Mouse (Mus musculus) kidney, adult 9 months (tissue): ENCODE measurements at regions not wholly inside any gene's neighbourhood (a gene's known extent, or its start where the extent isn't known, plus 50 kb on each side); places are given as distances from the start of the nearest gene placed in this dataset.

Experiments used
- DNase-seq: peaks from one replicate; pipeline ENCODE4 v3.0.0; 2022

GRCm38 (mm10) chr12:86830247-86830585 lies 54.4 kb downstream of the Irf2bpl start:
- peak; percentile 53 for DNase-seq

- no peak for DNase-seq
Observed at GRCm38 (mm10) chr12:86829581-86830246, 54.9 kb downstream of the Irf2bpl start.

- DNase-seq = no peak
Observed at GRCm38 (mm10) chr12:86827241-86827606, 57.4 kb downstream of the Irf2bpl start.

GRCm38 (mm10) chr12:86826420-86827240 lies 58.0 kb downstream of the Irf2bpl start:
- DNase-seq = peak; percentile 54

GRCm38 (mm10) chr12:86825584-86826419 lies 58.8 kb downstream of the Irf2bpl start:
- peak; percentile 92 for DNase-seq

GRCm38 (mm10) chr12:86824860-86825583 lies 59.6 kb downstream of the Irf2bpl start:
- DNase-seq = peak; percentile 96

GRCm38 (mm10) chr12:86823855-86824589 lies 60.6 kb downstream of the Irf2bpl start:
- DNase-seq = peak; percentile 97

- no peak for DNase-seq
Observed at GRCm38 (mm10) chr12:86823488-86823854, 61.1 kb downstream of the Irf2bpl start.

- no peak for DNase-seq
Observed at GRCm38 (mm10) chr12:86821183-86821582, 63.4 kb downstream of the Irf2bpl start.

GRCm38 (mm10) chr12:86819568-86819967 lies 65.0 kb downstream of the Irf2bpl start:
- DNase-seq = no peak

GRCm38 (mm10) chr12:86819163-86819562 lies 65.4 kb downstream of the Irf2bpl start:
- DNase-seq = no peak

- no peak for DNase-seq
Observed at GRCm38 (mm10) chr12:86818201-86818600, 66.4 kb downstream of the Irf2bpl start.

GRCm38 (mm10) chr12:86816702-86817610 lies 67.6 kb downstream of the Irf2bpl start:
- peak; percentile 86 for DNase-seq

GRCm38 (mm10) chr12:86816171-86816701 lies 68.4 kb downstream of the Irf2bpl start:
- DNase-seq = no peak

GRCm38 (mm10) chr12:86814740-86815139 lies 69.9 kb downstream of the Irf2bpl start:
- no peak for DNase-seq
